Comparison of ENCODE assay signal across 11 mouse cellular contexts in the genomic region with DNA sequence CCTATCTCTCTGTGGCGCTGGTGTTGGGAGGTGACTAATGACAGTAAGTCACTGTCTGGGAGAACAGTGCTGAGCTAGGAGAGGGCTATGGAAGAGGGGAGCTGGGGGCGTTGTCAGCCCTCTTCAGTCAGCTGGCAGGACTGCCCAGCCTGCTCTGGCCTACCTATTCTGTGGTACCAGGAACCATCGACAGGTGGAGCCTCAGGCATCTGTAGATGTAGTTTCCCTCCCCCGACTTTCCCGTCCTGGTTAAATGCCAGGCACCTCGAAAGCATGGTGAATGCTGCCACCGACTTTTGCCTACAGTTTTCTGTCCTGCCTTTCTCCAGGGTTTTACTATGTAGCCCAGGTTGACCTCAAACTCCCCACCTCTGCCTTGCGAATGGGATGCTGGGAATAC. TPM values are rescaled to one million over a fixed set of nuclear protein-coding genes. Genes with fewer than 3 reads are reported as not detected.
DNase-seq lines count a peak whose midpoint lies in the region; ATAC-seq and TF ChIP-seq lines count a peak whose summit lies in the region.
"Had no signal": no experiment of that assay in that cellular context is flagged by ENCODE, and none has a peak within 500 bp of the region (broad histone marks: within the 10 kb centered on the region; RNA-seq: fewer than 3 reads in every experiment).

No protein-coding gene starts in this region.

- 52% methylated on average over 8 of the region's 8 CpGs for WGBS in forebrain, embryonic 14.5 days
- WGBS in forebrain, embryonic 11.5 days, result 59% methylated on average over 8 of the region's 8 CpGs
- WGBS in liver, adult 2 months, result 70% methylated on average over 8 of the region's 8 CpGs
- 58% methylated on average over 8 of the region's 8 CpGs for WGBS in liver, embryonic 11.5 days
- 59% methylated on average over 8 of the region's 8 CpGs for WGBS in embryonic facial prominence, embryonic 13.5 days

- DNase-seq in forebrain, embryonic 14.5 days (ENCODE audit: low spot score), result peak; percentile 17
- DNase-seq in forebrain, embryonic 11.5 days (ENCODE audit: low spot score), result no peak
- no peak for DNase-seq in liver, adult 2 months (ENCODE audit: extremely low read depth, low read depth, low spot score)
- no peak for DNase-seq in liver, embryonic 11.5 days (ENCODE audit: low spot score)
- no peak for DNase-seq in adrenal gland, adult 18-20 months (ENCODE audit: low spot score in 2 of 2)
- no peak for DNase-seq in heart, adult 11 months

- TF ChIP-seq CTCF in liver, adult 2 months (IDR thresholded peaks at IDR 0.05; ENCODE audit: low read depth, low read length), result 0 out of 2 replicates have a peak, but pooled peaks have one; percentile 14
- TF ChIP-seq CTCF in E14TG2a.4 (conservative IDR thresholded peaks at IDR 0.05; ENCODE audit: low read length), result 0 out of 2 replicates have a peak, but pooled peaks have one; percentile 20

- no peak overlapping the region for H3K4me2 ChIP-seq in forebrain, embryonic 14.5 days (ENCODE audit: low read length)
- no peak overlapping the region for H3K4me2 ChIP-seq in forebrain, embryonic 11.5 days (ENCODE audit: low read depth, low read length, severe bottlenecking)
- no peak overlapping the region for H3K4me2 ChIP-seq in liver, embryonic 11.5 days
- H3K4me2 ChIP-seq in embryonic facial prominence, embryonic 13.5 days, result no peak overlapping the region
- H3K4me2 ChIP-seq: hindbrain, embryonic 13.5 days; midbrain, embryonic 13.5 days had no signal

- no peaks in the 10 kb centered on the region for H3K9me3 ChIP-seq in forebrain, embryonic 14.5 days (replicated peaks; ENCODE audit: control insufficient read depth, low read length)
- peaks cover 2% of the 10 kb centered on the region; the same call in 1 of the 2 replicates for H3K9me3 ChIP-seq in forebrain, embryonic 11.5 days (ENCODE audit: control insufficient read depth, low read length)
- no peaks in the 10 kb centered on the region for H3K9me3 ChIP-seq in liver, embryonic 11.5 days (ENCODE audit: control insufficient read depth, low read length)
- H3K9me3 ChIP-seq in E14TG2a.4 (ENCODE audit: low read length), result no peaks in the 10 kb centered on the region
- H3K9me3 ChIP-seq in embryonic facial prominence, embryonic 13.5 days, result no peaks in the 10 kb centered on the region

- no peak overlapping the region for H3K27ac ChIP-seq in forebrain, embryonic 14.5 days (ENCODE audit: low read depth, low read length)
- H3K27ac ChIP-seq in forebrain, embryonic 11.5 days (ENCODE audit: low read depth, low read length), result no peak overlapping the region
- no peak overlapping the region for H3K27ac ChIP-seq in liver, adult 2 months (replicated peaks; ENCODE audit: insufficient read depth, low read depth, low read length)
- H3K27ac ChIP-seq in liver, embryonic 11.5 days (ENCODE audit: low read depth, low read length), result no peak overlapping the region
- H3K27ac ChIP-seq in embryonic facial prominence, embryonic 13.5 days, result no peak overlapping the region
- H3K27ac ChIP-seq: hindbrain, embryonic 13.5 days; midbrain, embryonic 13.5 days had no signal

- TF ChIP-seq POLR2A in liver, adult 2 months (IDR thresholded peaks at IDR 0.05; ENCODE audit: extremely low read depth, insufficient read depth, low read length), result no peak

- peaks cover 36% of the 10 kb centered on the region for H3K36me3 ChIP-seq in forebrain, embryonic 14.5 days (ENCODE audit: control insufficient read depth, insufficient read depth, low read length)
- H3K36me3 ChIP-seq in forebrain, embryonic 11.5 days (ENCODE audit: control insufficient read depth, insufficient read depth, low read length), result no peaks in the 10 kb centered on the region; the same call in 1 of the 2 replicates
- H3K36me3 ChIP-seq in liver, adult 2 months (ENCODE audit: control insufficient read depth, insufficient read depth, low read length), result peaks cover 4% of the 10 kb centered on the region; the same call in 1 of the 2 replicates
- peaks cover 8% of the 10 kb centered on the region for H3K36me3 ChIP-seq in liver, embryonic 11.5 days (ENCODE audit: control insufficient read depth, insufficient read depth, low read length)
- peaks cover 75% of the 10 kb centered on the region for H3K36me3 ChIP-seq in E14TG2a.4 (ENCODE audit: insufficient read depth, low read length)
- H3K36me3 ChIP-seq in embryonic facial prominence, embryonic 13.5 days, result peaks cover 45% of the 10 kb centered on the region

- ATAC-seq in forebrain, embryonic 14.5 days, result no peak
- no peak for ATAC-seq in forebrain, embryonic 11.5 days (replicated peaks; ENCODE audit: low FRiP score)
- ATAC-seq in liver, embryonic 11.5 days (replicated peaks; ENCODE audit: low FRiP score), result no peak
- no peak for ATAC-seq in embryonic facial prominence, embryonic 13.5 days (ENCODE audit: insufficient number of reproducible peaks, insufficient read depth, low FRiP score, low TSS enrichment, low read depth)
- ATAC-seq: midbrain, embryonic 13.5 days had no signal

- peaks cover 8% of the 10 kb centered on the region for H3K4me1 ChIP-seq in forebrain, embryonic 14.5 days (ENCODE audit: control insufficient read depth, insufficient read depth, low read length)
- 0 out of 2 replicates have a peak, but pooled peaks cover 2% of the 10 kb centered on the region for H3K4me1 ChIP-seq in forebrain, embryonic 11.5 days (replicated peaks; ENCODE audit: control insufficient read depth, insufficient read depth, low read length)
- H3K4me1 ChIP-seq in liver, adult 2 months (ENCODE audit: control insufficient read depth, insufficient read depth, low read length), result peaks cover 10% of the 10 kb centered on the region
- H3K4me1 ChIP-seq in liver, embryonic 11.5 days (replicated peaks; ENCODE audit: control insufficient read depth, insufficient read depth, low read length), result peaks cover 6% of the 10 kb centered on the region
- peaks cover 23% of the 10 kb centered on the region for H3K4me1 ChIP-seq in E14TG2a.4 (replicated peaks; ENCODE audit: low read depth, low read length)
- H3K4me1 ChIP-seq in embryonic facial prominence, embryonic 13.5 days, result peaks cover 8% of the 10 kb centered on the region

- no peaks in the 10 kb centered on the region for H3K27me3 ChIP-seq in forebrain, embryonic 14.5 days (replicated peaks; ENCODE audit: control insufficient read depth, insufficient read depth, low read length)
- H3K27me3 ChIP-seq in forebrain, embryonic 11.5 days (ENCODE audit: control insufficient read depth, insufficient read depth, low read length), result no peaks in the 10 kb centered on the region
- no peaks in the 10 kb centered on the region for H3K27me3 ChIP-seq in liver, adult 2 months (ENCODE audit: control insufficient read depth, insufficient read depth, low read length)
- no peaks in the 10 kb centered on the region for H3K27me3 ChIP-seq in liver, embryonic 11.5 days (replicated peaks; ENCODE audit: control insufficient read depth, insufficient read depth, low read length)
- no peaks in the 10 kb centered on the region for H3K27me3 ChIP-seq in E14TG2a.4 (ENCODE audit: insufficient read depth, low read length)
- no peaks in the 10 kb centered on the region for H3K27me3 ChIP-seq in embryonic facial prominence, embryonic 13.5 days
- H3K27me3 ChIP-seq: hindbrain, embryonic 13.5 days; midbrain, embryonic 13.5 days had no signal

- no peak overlapping the region for H3K4me3 ChIP-seq in forebrain, embryonic 14.5 days (ENCODE audit: low read depth, low read length)
- no peak overlapping the region for H3K4me3 ChIP-seq in forebrain, embryonic 11.5 days (ENCODE audit: low read depth, low read length)
- no peak overlapping the region for H3K4me3 ChIP-seq in liver, adult 2 months (ENCODE audit: insufficient read depth, low read depth, low read length)
- H3K4me3 ChIP-seq in liver, embryonic 11.5 days (ENCODE audit: low read depth, low read length), result no peak overlapping the region
- no peak overlapping the region for H3K4me3 ChIP-seq in E14TG2a.4 (replicated peaks; ENCODE audit: low read length)
- no peak overlapping the region for H3K4me3 ChIP-seq in embryonic facial prominence, embryonic 13.5 days
- H3K4me3 ChIP-seq: erythroblast, embryonic 14.5 days; hindbrain, embryonic 13.5 days; midbrain, embryonic 13.5 days had no signal

- no peak overlapping the region for H3K9ac ChIP-seq in forebrain, embryonic 14.5 days (ENCODE audit: low read length)
- H3K9ac ChIP-seq in forebrain, embryonic 11.5 days (ENCODE audit: low read length), result no peak overlapping the region
- no peak overlapping the region for H3K9ac ChIP-seq in liver, adult 2 months (ENCODE audit: low read depth, low read length)
- H3K9ac ChIP-seq in liver, embryonic 11.5 days (ENCODE audit: low read depth, low read length), result no peak overlapping the region
- 0 out of 2 replicates have a peak overlapping the region, but pooled peaks have one; percentile 32 for H3K9ac ChIP-seq in embryonic facial prominence, embryonic 13.5 days
- H3K9ac ChIP-seq: hindbrain, embryonic 13.5 days; midbrain, embryonic 13.5 days had no signal

- H3K79me2 ChIP-seq in liver, adult 2 months (ENCODE audit: control insufficient read depth, insufficient read depth, low read length), result peaks cover 5% of the 10 kb centered on the region; the same call in 1 of the 2 replicates

RNA-seq across cellular contexts. Expression of gene Rpl12, which starts 4.0 kb away (rescaled TPM):
- 94.3 and 128 TPM in 2 replicates for polyA plus RNA-seq in forebrain, embryonic 14.5 days (2014; fragmentation: Nextera tagmentation; extraction: Ambion mirVana)
- polyA plus RNA-seq in forebrain, embryonic 11.5 days (2014; fragmentation: Nextera tagmentation; extraction: Ambion mirVana), result 134 and 151 TPM in 2 replicates
- total RNA-seq in liver, adult 2 months (2014; rRNA removed), result 473 and 515 TPM in 2 replicates
- polyA plus RNA-seq in liver, adult 2 months (2012; rRNA removed), result 134 and 158 TPM in 2 replicates
- polyA plus RNA-seq in liver, embryonic 11.5 days (2014; fragmentation: Nextera tagmentation; extraction: Ambion mirVana), result 276 and 295 TPM in 2 replicates
- 185 and 205 TPM in 2 replicates for polyA plus RNA-seq in embryonic facial prominence, embryonic 13.5 days (2015; fragmentation: Nextera tagmentation; extraction: Ambion mirVana)
- total RNA-seq in adrenal gland, adult 18-20 months (2021), result 100 to 1,000 TPM; 162 to 167 TPM

RNA-seq across cellular contexts. Expression of gene Lrsam1, which starts 4.1 kb away (rescaled TPM):
- 13.6 and 15.7 TPM in 2 replicates for polyA plus RNA-seq in forebrain, embryonic 14.5 days (2014; fragmentation: Nextera tagmentation; extraction: Ambion mirVana)
- polyA plus RNA-seq in forebrain, embryonic 11.5 days (2014; fragmentation: Nextera tagmentation; extraction: Ambion mirVana), result 10.7 and 13.0 TPM in 2 replicates
- total RNA-seq in liver, adult 2 months (2014; rRNA removed), result 6.0 and 9.7 TPM in 2 replicates
- polyA plus RNA-seq in liver, adult 2 months (2012; rRNA removed), result 8.8 and 9.7 TPM in 2 replicates
- polyA plus RNA-seq in liver, embryonic 11.5 days (2014; fragmentation: Nextera tagmentation; extraction: Ambion mirVana), result 6.1 and 6.7 TPM in 2 replicates
- polyA plus RNA-seq in embryonic facial prominence, embryonic 13.5 days (2015; fragmentation: Nextera tagmentation; extraction: Ambion mirVana), result 13.4 and 13.6 TPM in 2 replicates
- total RNA-seq in adrenal gland, adult 18-20 months (2021), result 10 to 100 TPM; 16.6 to 23.4 TPM

RNA-seq across cellular contexts. Expression of gene Slc2a8, which starts 24.5 kb away (rescaled TPM):
- 11.2 TPM in 2 replicates for polyA plus RNA-seq in forebrain, embryonic 14.5 days (2014; fragmentation: Nextera tagmentation; extraction: Ambion mirVana)
- polyA plus RNA-seq in forebrain, embryonic 11.5 days (2014; fragmentation: Nextera tagmentation; extraction: Ambion mirVana), result 11.8 and 13.4 TPM in 2 replicates
- 7.9 and 9.4 TPM in 2 replicates for total RNA-seq in liver, adult 2 months (2014; rRNA removed)
- polyA plus RNA-seq in liver, adult 2 months (2012; rRNA removed), result 59.4 and 66.1 TPM in 2 replicates
- polyA plus RNA-seq in liver, embryonic 11.5 days (2014; fragmentation: Nextera tagmentation; extraction: Ambion mirVana), result 15.0 TPM in 2 replicates
- 24.6 and 25.8 TPM in 2 replicates for polyA plus RNA-seq in embryonic facial prominence, embryonic 13.5 days (2015; fragmentation: Nextera tagmentation; extraction: Ambion mirVana)
- 10 to 100 TPM; 15.7 to 17.2 TPM for total RNA-seq in adrenal gland, adult 18-20 months (2021)
